Mouse (Mus musculus): ENCODE measurements around the gene Kif7. TPM values are rescaled to one million over a fixed set of nuclear protein-coding genes. Genes with fewer than 3 reads are reported as not detected.

The Kif7 gene
- polyA plus RNA-seq, 1 experiment, result 1.4 TPM

DNA sequence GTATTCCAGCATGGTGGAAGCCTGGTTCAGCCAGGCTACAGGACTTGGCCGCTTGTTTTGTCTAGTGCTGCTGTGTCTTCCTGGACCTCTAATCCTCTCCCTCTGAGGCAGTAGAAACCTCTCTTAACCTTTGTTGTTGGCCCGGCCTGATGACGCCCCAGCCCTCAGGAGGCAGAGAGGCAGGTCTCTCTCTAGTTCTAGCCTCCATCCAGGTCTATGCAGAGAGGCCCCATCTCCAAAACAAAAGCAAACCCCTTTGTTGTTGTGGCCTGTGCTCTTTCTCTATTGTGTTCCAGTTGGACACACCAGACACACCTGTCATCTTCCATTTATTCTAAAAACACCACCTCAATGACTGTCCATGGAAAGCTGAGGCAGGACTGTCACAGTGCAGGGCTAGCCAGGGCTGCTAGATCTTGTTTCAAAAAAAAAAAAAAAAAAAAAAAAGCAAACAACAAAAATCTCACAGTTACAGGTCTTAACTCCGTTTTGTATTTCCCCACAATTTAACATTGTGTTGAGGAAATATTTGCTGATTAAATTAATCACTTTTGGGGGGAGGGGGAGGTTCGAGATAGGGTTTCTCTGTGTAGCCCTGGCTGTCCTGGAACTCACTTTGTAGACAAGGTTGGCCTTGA, 54.1 kb downstream of the Kif7 start:
- 16% methylated on average over 5 of the region's 5 CpGs for WGBS
- Histone ChIP-seq H3K4me1 (ENCODE audit: control insufficient read depth, insufficient read depth, low read length) (0 out of 2 replicates have a peak, but pooled peaks cover 6% of the 10 kb centered on the region), H3K27ac (ENCODE audit: insufficient read depth, low read length) (no peak overlapping the region), H3K27me3 (ENCODE audit: control insufficient read depth, insufficient read depth, low read length) (no peaks in the 10 kb centered on the region), H3K4me3 (replicated peaks; ENCODE audit: insufficient read depth, low read depth, low read length) (no peak overlapping the region)
- TF ChIP-seq CTCF (IDR thresholded peaks at IDR 0.05; ENCODE audit: borderline replicate concordance, insufficient read depth, low read depth, low read length) (no peak), POLR2A (IDR thresholded peaks at IDR 0.05; ENCODE audit: borderline replicate concordance, insufficient read depth, low read length) (no peak)
- DNase-seq, result no peak

DNA sequence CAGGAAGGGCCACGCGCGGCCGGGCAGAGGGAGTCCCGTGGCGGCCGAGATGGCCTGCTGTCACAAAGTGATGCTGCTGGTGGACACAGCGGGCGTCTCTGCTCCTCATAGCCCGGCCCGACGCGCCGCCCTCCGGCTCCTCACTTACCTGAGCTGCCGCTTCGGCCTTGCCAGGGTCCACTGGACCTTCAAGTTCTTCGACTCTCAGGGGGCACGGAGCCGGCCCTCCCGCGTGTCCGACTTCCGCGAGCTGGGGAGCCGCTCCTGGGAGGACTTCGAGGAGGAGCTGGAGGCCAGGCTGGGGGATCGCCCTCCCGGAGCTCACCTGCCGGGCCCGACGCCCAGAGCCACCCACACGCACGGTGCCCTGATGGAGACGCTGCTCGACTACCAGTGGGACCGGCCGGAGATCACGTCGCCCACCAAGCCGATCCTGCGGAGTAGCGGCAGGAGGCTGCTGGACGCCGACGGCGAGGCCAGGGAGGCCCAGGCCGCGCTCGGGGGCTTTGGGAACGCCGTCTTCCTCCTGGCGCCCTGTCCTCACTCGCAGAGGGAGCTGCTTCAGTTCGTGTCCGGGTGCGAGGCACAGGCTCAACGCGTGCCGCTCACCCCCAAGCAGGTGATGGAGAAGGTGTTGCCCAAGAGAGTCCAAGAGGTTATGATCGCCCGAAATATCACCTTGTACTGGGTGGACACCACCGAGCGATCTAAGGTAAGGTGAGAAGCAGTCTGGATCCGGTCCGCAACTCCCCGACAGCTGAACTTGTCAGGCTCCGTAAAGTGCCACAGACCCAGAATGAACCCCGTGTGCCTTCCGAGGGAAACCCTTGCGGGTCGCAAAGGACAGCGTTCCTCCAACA, 55.0 kb downstream of the Kif7 start:
- Histone ChIP-seq H3K4me1 (ENCODE audit: control insufficient read depth, insufficient read depth, low read length) (0 out of 2 replicates have a peak, but pooled peaks cover 6% of the 10 kb centered on the region), H3K27me3 (ENCODE audit: control insufficient read depth, insufficient read depth, low read length) (no peaks in the 10 kb centered on the region), H3K27ac (ENCODE audit: insufficient read depth, low read length) (no peak overlapping the region), H3K4me3 (replicated peaks; ENCODE audit: insufficient read depth, low read depth, low read length) (peak overlapping the region; percentile 60)
- TF ChIP-seq CTCF (IDR thresholded peaks at IDR 0.05; ENCODE audit: borderline replicate concordance, insufficient read depth, low read depth, low read length) (no peak), POLR2A (IDR thresholded peaks at IDR 0.05; ENCODE audit: borderline replicate concordance, insufficient read depth, low read length) (no peak)
- under 1% methylated on average over 73 of the region's 73 CpGs for WGBS
- DNase-seq, result no peak

DNA sequence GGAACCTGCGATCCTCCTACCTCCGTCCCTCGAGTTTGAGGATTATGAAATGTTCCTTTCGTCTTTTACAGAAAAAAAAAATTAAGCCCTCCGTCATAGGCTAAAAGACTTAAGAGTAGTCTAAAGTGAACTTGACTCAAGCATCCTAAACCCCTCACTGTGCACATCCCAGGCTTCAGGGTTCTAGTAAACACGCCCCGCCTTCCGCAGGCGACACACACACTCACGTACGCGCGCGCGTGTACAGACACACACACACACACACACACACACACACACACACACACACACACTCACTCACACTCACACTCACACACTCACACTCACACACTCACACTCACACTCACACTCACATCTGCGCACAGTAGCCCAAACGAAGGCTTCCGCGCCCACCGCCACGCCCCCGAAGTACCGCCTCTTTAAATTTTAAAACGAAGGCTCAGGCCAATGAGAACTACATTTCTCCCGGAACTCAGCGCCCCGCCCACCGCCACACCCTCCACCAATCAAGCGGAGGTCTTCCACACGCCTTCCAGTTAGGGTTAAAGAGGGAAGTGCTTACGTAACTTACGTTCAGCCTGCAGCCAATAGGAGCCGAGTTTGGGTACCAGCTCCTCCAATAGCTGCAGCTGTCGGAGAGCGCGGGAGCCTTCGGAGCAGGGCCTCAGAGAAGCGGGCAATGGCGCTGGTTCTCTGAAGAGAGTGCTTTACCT, 55.8 kb downstream of the Kif7 start, which contains the start of gene Ticrr:
Ticrr (plus strand) TSS at position 619 of the 713 bp plus-strand sequence.
- H3K27ac ChIP-seq (ENCODE audit: insufficient read depth, low read length), result no peak within 1 kb of the TSS
- peak; percentile 91 to 95 for DNase-seq
- peak within 1 kb of the TSS; percentile 60 for H3K4me3 ChIP-seq (replicated peaks; ENCODE audit: insufficient read depth, low read depth, low read length)
- 0 out of 2 replicates have a peak, but pooled peaks cover 6% of the 10 kb centered on the region for H3K4me1 ChIP-seq (ENCODE audit: control insufficient read depth, insufficient read depth, low read length)
- TF ChIP-seq POLR2A (IDR thresholded peaks at IDR 0.05; ENCODE audit: borderline replicate concordance, insufficient read depth, low read length), result no peak
- TF ChIP-seq CTCF (IDR thresholded peaks at IDR 0.05; ENCODE audit: borderline replicate concordance, insufficient read depth, low read depth, low read length), result no peak
- H3K27me3 ChIP-seq (ENCODE audit: control insufficient read depth, insufficient read depth, low read length), result no peaks in the 10 kb centered on the region
- 1% methylated on average over 39 of the region's 39 CpGs for WGBS

DNA sequence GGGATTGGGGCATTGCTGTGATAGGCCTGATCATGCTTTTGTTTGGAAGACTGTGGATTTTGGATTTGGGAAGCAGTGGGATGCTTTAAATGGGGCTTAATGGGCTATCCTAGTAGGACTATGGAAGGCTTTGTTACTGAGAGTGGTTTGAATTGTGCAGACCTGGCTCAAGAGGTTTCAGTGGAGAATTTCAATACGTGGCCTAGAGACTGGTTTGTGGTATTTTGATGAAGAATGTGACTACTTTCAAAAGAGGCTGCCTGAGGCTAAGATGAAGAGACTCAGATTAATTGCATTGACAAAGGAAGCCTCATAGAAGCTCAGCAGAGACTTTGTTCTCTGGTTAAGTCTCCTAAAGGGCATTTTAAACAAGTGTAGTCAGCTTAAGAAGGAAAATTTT, 60.9 kb downstream of the Kif7 start:
- 43% methylated on average over 1 of the region's 1 CpGs for WGBS
- Histone ChIP-seq H3K4me1 (ENCODE audit: control insufficient read depth, insufficient read depth, low read length) (no peaks in the 10 kb centered on the region), H3K27ac (ENCODE audit: insufficient read depth, low read length) (no peak overlapping the region)

DNA sequence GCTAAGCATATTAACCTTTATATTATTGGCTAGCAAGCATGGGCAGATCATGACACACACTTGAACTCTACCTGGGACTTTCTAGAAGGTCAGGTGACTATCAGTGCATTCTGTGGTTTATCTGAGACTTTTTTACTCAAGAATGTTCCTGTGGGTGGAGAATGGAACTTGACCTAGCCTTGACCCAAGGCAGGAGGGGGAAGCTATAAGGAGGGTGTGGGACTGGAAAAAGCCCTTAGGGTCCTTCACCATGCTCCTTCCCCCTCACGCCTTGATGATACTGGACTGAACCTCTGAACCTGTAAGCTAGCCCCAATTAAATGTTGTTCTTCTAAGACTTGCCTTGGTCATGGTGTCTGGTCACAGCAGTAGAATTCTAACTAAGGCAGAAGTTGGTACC, 61.3 kb downstream of the Kif7 start:
- Histone ChIP-seq H3K27ac (ENCODE audit: insufficient read depth, low read length) (no peak overlapping the region), H3K4me1 (ENCODE audit: control insufficient read depth, insufficient read depth, low read length) (no peaks in the 10 kb centered on the region), H3K4me3 (replicated peaks; ENCODE audit: insufficient read depth, low read depth, low read length) (no peak overlapping the region), H3K27me3 (ENCODE audit: control insufficient read depth, insufficient read depth, low read length) (no peaks in the 10 kb centered on the region)
- WGBS, result 82% methylated on average over 1 of the region's 1 CpGs
- no peak for TF ChIP-seq POLR2A (IDR thresholded peaks at IDR 0.05; ENCODE audit: borderline replicate concordance, insufficient read depth, low read length)
- no peak for TF ChIP-seq CTCF (IDR thresholded peaks at IDR 0.05; ENCODE audit: borderline replicate concordance, insufficient read depth, low read depth, low read length)
- DNase-seq, result no peak

More for the DNA sequence above, 60.9 kb downstream of the Kif7 start:
- TF ChIP-seq POLR2A (IDR thresholded peaks at IDR 0.05; ENCODE audit: borderline replicate concordance, insufficient read depth, low read length), result no peak
- no peak for TF ChIP-seq CTCF (IDR thresholded peaks at IDR 0.05; ENCODE audit: borderline replicate concordance, insufficient read depth, low read depth, low read length)
- DNase-seq, result no peak
- no peaks in the 10 kb centered on the region for H3K27me3 ChIP-seq (ENCODE audit: control insufficient read depth, insufficient read depth, low read length)
- no peak overlapping the region for H3K4me3 ChIP-seq (replicated peaks; ENCODE audit: insufficient read depth, low read depth, low read length)

DNA sequence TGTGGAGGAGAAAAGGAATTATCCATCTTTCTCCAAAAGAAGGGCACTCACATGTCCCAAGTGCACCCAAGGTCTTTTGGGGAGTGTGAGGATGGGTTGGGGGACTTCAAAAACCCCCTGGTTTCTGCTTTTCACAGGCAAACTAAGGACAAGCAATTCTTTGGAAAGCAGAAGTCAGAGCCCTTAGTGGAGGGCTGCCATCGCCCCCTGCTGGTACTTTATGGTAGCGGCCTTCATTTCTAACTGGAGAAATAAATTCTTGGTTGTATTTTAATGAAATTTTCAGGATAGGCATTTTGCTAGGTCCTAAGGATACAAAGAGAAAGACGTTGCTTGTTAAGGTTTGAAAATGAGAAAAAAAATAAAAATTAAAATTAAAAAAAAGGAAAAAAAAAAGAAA, 66.5 kb downstream of the Kif7 start:
- Histone ChIP-seq H3K4me1 (ENCODE audit: control insufficient read depth, insufficient read depth, low read length) (no peaks in the 10 kb centered on the region), H3K27ac (ENCODE audit: insufficient read depth, low read length) (no peak overlapping the region), H3K4me3 (replicated peaks; ENCODE audit: insufficient read depth, low read depth, low read length) (no peak overlapping the region), H3K27me3 (ENCODE audit: control insufficient read depth, insufficient read depth, low read length) (no peaks in the 10 kb centered on the region)
- peak; percentile 51; the same call in 1 of the 2 replicates for TF ChIP-seq CTCF (IDR thresholded peaks at IDR 0.05; ENCODE audit: borderline replicate concordance, insufficient read depth, low read depth, low read length)
- TF ChIP-seq POLR2A (IDR thresholded peaks at IDR 0.05; ENCODE audit: borderline replicate concordance, insufficient read depth, low read length), result no peak
- DNase-seq, result peak; percentile 14 to 30
- WGBS, result 11% methylated on average over 3 of the region's 3 CpGs

Other genes with a start within 250 kb of the Kif7 start
- 69.9 and 72.8 TPM in 2 replicates for gene Polg, start 249.4 kb downstream of the Kif7 start, polyA plus RNA-seq (2012; rRNA removed)
- gene Rhcg, start 98.1 kb downstream of the Kif7 start, polyA plus RNA-seq (2012; rRNA removed), result 0.13 and 0.19 TPM in 2 replicates
- 0.05 and 0.10 TPM in 2 replicates for gene Ticrr, start 55.5 kb downstream of the Kif7 start, polyA plus RNA-seq (2012; rRNA removed)
- 0.10 and 0.36 TPM in 2 replicates for gene Plin1, start 17.2 kb upstream of the Kif7 start, polyA plus RNA-seq (2012; rRNA removed)
- gene Pex11a, start 27.4 kb upstream of the Kif7 start, polyA plus RNA-seq (2012; rRNA removed), result 9.1 and 10.5 TPM in 2 replicates
- 0.23 and 0.27 TPM in 2 replicates for gene Wdr93, start 27.4 kb upstream of the Kif7 start, polyA plus RNA-seq (2012; rRNA removed)
- not detected in 2 replicates for gene Mesp1, start 78.1 kb upstream of the Kif7 start, polyA plus RNA-seq (2012; rRNA removed)
- gene Mesp2, start 95.0 kb upstream of the Kif7 start, polyA plus RNA-seq (2012; rRNA removed), result 0.15 and 0.17 TPM in 2 replicates
- 3.0 and 3.3 TPM in 2 replicates for gene Anpep, start 145.3 kb upstream of the Kif7 start, polyA plus RNA-seq (2012; rRNA removed)
- gene Ap3s2, start 204.9 kb upstream of the Kif7 start, polyA plus RNA-seq (2012; rRNA removed), result 45.7 and 46.6 TPM in 2 replicates
- 22.5 and 22.8 TPM in 2 replicates for gene Arpin, start 219.6 kb upstream of the Kif7 start, polyA plus RNA-seq (2012; rRNA removed)

Measured in cerebellum, adult 2 months (tissue).